35 mouse cellular contexts compared by ENCODE assay signal in genomic region chr1:92519046-92519445, GRCm38 (mm10). TPM values are rescaled to one million over a fixed set of nuclear protein-coding genes. Genes with fewer than 3 reads are reported as not detected.
DNase-seq lines count a peak whose midpoint lies in the region; ATAC-seq and TF ChIP-seq lines count a peak whose summit lies in the region.
"Had no signal": no experiment of that assay in that cellular context is flagged by ENCODE, and none has a peak within 500 bp of the region (broad histone marks: within the 10 kb centered on the region; RNA-seq: fewer than 3 reads in every experiment).

No protein-coding gene starts in this region.

- intact Hi-C loops in left cerebral cortex, adult 2 months (cut with DNase I): no loop called here

- no peak for ATAC-seq in kidney, embryonic 15.5 days (replicated peaks; ENCODE audit: low FRiP score)
- ATAC-seq: midbrain, embryonic 13.5 days had no signal

- no peak overlapping the region for H3K27ac ChIP-seq in left cerebral cortex, adult 2 months
- H3K27ac ChIP-seq in kidney, embryonic 15.5 days: no peak overlapping the region
- H3K27ac ChIP-seq: embryonic facial prominence, embryonic 13.5 days; forebrain, embryonic 12.5 days; heart, adult 2 months; heart, embryonic 13.5 days; hindbrain, embryonic 12.5 days; kidney, postnatal 0 days; limb, embryonic 10.5 days; liver, embryonic 15.5 days; lung, embryonic 15.5 days; midbrain, embryonic 13.5 days; neural tube, embryonic 12.5 days had no signal

- peak; percentile 88 for DNase-seq in brain, adult 2 months (ENCODE audit: low read depth, low spot score)
- peak; percentile 65 to 78 for DNase-seq in frontal cortex, adult 2 months (ENCODE audit: extremely low spot score in 1 of 2, low spot score in 1 of 2)
- DNase-seq in left cerebral cortex, adult 2 months (ENCODE audit: extremely low spot score in 1 of 2, low spot score in 2 of 2): peak; percentile 22 to 37
- peak; percentile 46 to 70 for DNase-seq in right cerebral cortex, postnatal 10 days (ENCODE audit: low spot score in 2 of 2)
- DNase-seq in heart, adult 11 months: no peak
- no peak for DNase-seq in yolk sac, embryonic 10.5 days (ENCODE audit: low spot score)
- DNase-seq: adrenal gland, adult 2 months; cerebellum, adult 18-20 months; cerebellum, postnatal 25 days; embryo, embryonic 11 days; gastrocnemius, postnatal 10 days; heart, adult 2 months; heart, postnatal 14 days; kidney, adult 11 months; liver; lung, postnatal 36 days; retina, postnatal 1 day; thymus, postnatal 25 days had no signal

- H3K4me3 ChIP-seq in left cerebral cortex, adult 2 months: no peak overlapping the region
- no peak overlapping the region for H3K4me3 ChIP-seq in kidney, embryonic 15.5 days (replicated peaks)
- H3K4me3 ChIP-seq: embryonic facial prominence, embryonic 13.5 days; erythroblast, embryonic 14.5 days; forebrain, embryonic 12.5 days; heart, adult 2 months; heart, embryonic 13.5 days; hindbrain, embryonic 12.5 days; limb, embryonic 10.5 days; liver, embryonic 15.5 days; lung, embryonic 15.5 days; megakaryocyte, embryonic 14.5 days; midbrain, embryonic 13.5 days; neural tube, embryonic 12.5 days had no signal

- no peaks in the 10 kb centered on the region for H3K9me3 ChIP-seq in kidney, embryonic 15.5 days (replicated peaks)
- H3K9me3 ChIP-seq: embryonic facial prominence, embryonic 13.5 days; forebrain, embryonic 12.5 days; heart, embryonic 13.5 days; hindbrain, embryonic 12.5 days; limb, embryonic 10.5 days; liver, embryonic 15.5 days; lung, embryonic 15.5 days; megakaryocyte, embryonic 14.5 days; midbrain, embryonic 13.5 days; neural tube, embryonic 12.5 days had no signal

- no peak for TF ChIP-seq CTCF in left cerebral cortex, adult 2 months (IDR thresholded peaks at IDR 0.05)

- no peaks in the 10 kb centered on the region for H3K4me1 ChIP-seq in kidney, embryonic 15.5 days
- H3K4me1 ChIP-seq: embryonic facial prominence, embryonic 13.5 days; heart, embryonic 13.5 days; hindbrain, embryonic 12.5 days; limb, embryonic 10.5 days; liver, embryonic 15.5 days; lung, embryonic 15.5 days; midbrain, embryonic 13.5 days; neural tube, embryonic 12.5 days had no signal

- H3K36me3 ChIP-seq in kidney, embryonic 15.5 days: no peaks in the 10 kb centered on the region
- H3K36me3 ChIP-seq: embryonic facial prominence, embryonic 13.5 days; forebrain, embryonic 12.5 days; heart, embryonic 13.5 days; hindbrain, embryonic 12.5 days; limb, embryonic 10.5 days; liver, embryonic 15.5 days; lung, embryonic 15.5 days; midbrain, embryonic 13.5 days; neural tube, embryonic 12.5 days had no signal

- peaks cover 5% of the 10 kb centered on the region; the same call in 1 of the 2 replicates for H3K27me3 ChIP-seq in kidney, embryonic 15.5 days
- H3K27me3 ChIP-seq: hindbrain, embryonic 12.5 days; lung, embryonic 15.5 days; midbrain, embryonic 13.5 days; neural tube, embryonic 12.5 days had no signal

- WGBS in kidney, embryonic 15.5 days: 86% methylated on average over 6 of the region's 6 CpGs

- H3K4me2 ChIP-seq in kidney, embryonic 15.5 days: no peak overlapping the region
- H3K4me2 ChIP-seq: embryonic facial prominence, embryonic 13.5 days; forebrain, embryonic 12.5 days; heart, embryonic 13.5 days; hindbrain, embryonic 12.5 days; liver, embryonic 15.5 days; lung, embryonic 15.5 days; midbrain, embryonic 13.5 days; neural tube, embryonic 12.5 days had no signal

- H3K9ac ChIP-seq in kidney, embryonic 15.5 days: no peak overlapping the region
- H3K9ac ChIP-seq: embryonic facial prominence, embryonic 13.5 days; forebrain, embryonic 12.5 days; heart, embryonic 13.5 days; hindbrain, embryonic 12.5 days; liver, embryonic 15.5 days; lung, embryonic 15.5 days; midbrain, embryonic 13.5 days; neural tube, embryonic 12.5 days had no signal

RNA-seq across cellular contexts. Expression of gene Olfr1414, which starts 0.6 kb away (rescaled TPM):
- not detected in 2 replicates for polyA plus RNA-seq in frontal cortex, adult 2 months (2012; rRNA removed)
- total RNA-seq in left cerebral cortex, adult 2 months (2021): not detected
- polyA plus RNA-seq in kidney, embryonic 15.5 days (2015; fragmentation: Nextera tagmentation; extraction: Ambion mirVana): not detected in 2 replicates
- total RNA-seq: adrenal gland, adult 2 months; gastrocnemius, postnatal 10 days; heart, adult 2 months; heart, postnatal 14 days; MEL had no signal
- polyA plus RNA-seq: adrenal gland, adult 2 months; C2C12; embryonic facial prominence, embryonic 13.5 days; erythroblast, embryonic 14.5 days; heart, adult 2 months; heart, embryonic 13.5 days; hindbrain, embryonic 12.5 days; kidney, postnatal 0 days; large intestine, adult 2 months; limb, embryonic 10.5 days; liver, embryonic 15.5 days; lung, embryonic 15.5 days; midbrain, embryonic 13.5 days; neural tube, embryonic 12.5 days; stomach, embryonic 14.5 days had no signal

RNA-seq across cellular contexts. Expression of gene Olfr1415, which starts 23.1 kb away (rescaled TPM):
- not detected in 2 replicates for polyA plus RNA-seq in frontal cortex, adult 2 months (2012; rRNA removed)
- total RNA-seq in left cerebral cortex, adult 2 months (2021): not detected
- polyA plus RNA-seq in kidney, embryonic 15.5 days (2015; fragmentation: Nextera tagmentation; extraction: Ambion mirVana): not detected in 2 replicates
- total RNA-seq: adrenal gland, adult 2 months; gastrocnemius, postnatal 10 days; heart, adult 2 months; heart, postnatal 14 days; MEL had no signal
- polyA plus RNA-seq: adrenal gland, adult 2 months; C2C12; embryonic facial prominence, embryonic 13.5 days; erythroblast, embryonic 14.5 days; forebrain, embryonic 12.5 days; heart, adult 2 months; heart, embryonic 13.5 days; hindbrain, embryonic 12.5 days; kidney, postnatal 0 days; large intestine, adult 2 months; limb, embryonic 10.5 days; liver, embryonic 15.5 days; lung, embryonic 15.5 days; midbrain, embryonic 13.5 days; neural tube, embryonic 12.5 days; stomach, embryonic 14.5 days had no signal

RNA-seq across cellular contexts. Expression of gene Olfr1416, which starts 34.1 kb away (rescaled TPM):
- polyA plus RNA-seq in frontal cortex, adult 2 months (2012; rRNA removed): not detected in 2 replicates
- not detected for total RNA-seq in left cerebral cortex, adult 2 months (2021)
- not detected in 2 replicates for polyA plus RNA-seq in kidney, embryonic 15.5 days (2015; fragmentation: Nextera tagmentation; extraction: Ambion mirVana)
- total RNA-seq: adrenal gland, adult 2 months; gastrocnemius, postnatal 10 days; heart, adult 2 months; heart, postnatal 14 days; MEL had no signal
- polyA plus RNA-seq: adrenal gland, adult 2 months; C2C12; embryonic facial prominence, embryonic 13.5 days; erythroblast, embryonic 14.5 days; forebrain, embryonic 12.5 days; heart, adult 2 months; heart, embryonic 13.5 days; hindbrain, embryonic 12.5 days; kidney, postnatal 0 days; large intestine, adult 2 months; limb, embryonic 10.5 days; liver, embryonic 15.5 days; lung, embryonic 15.5 days; midbrain, embryonic 13.5 days; neural tube, embryonic 12.5 days; stomach, embryonic 14.5 days had no signal

RNA-seq across cellular contexts. Expression of gene Ndufa10, which starts 45.4 kb away (rescaled TPM):
- polyA plus RNA-seq in frontal cortex, adult 2 months (2012; rRNA removed): 167 and 182 TPM in 2 replicates
- 100 to 1,000 TPM; 223 to 229 TPM for total RNA-seq in left cerebral cortex, adult 2 months (2021)
- 303 and 309 TPM in 2 replicates for polyA plus RNA-seq in kidney, embryonic 15.5 days (2015; fragmentation: Nextera tagmentation; extraction: Ambion mirVana)

RNA-seq across cellular contexts. Expression of gene Olfr1413, which starts 52.1 kb away (rescaled TPM):
- polyA plus RNA-seq in frontal cortex, adult 2 months (2012; rRNA removed): not detected in 2 replicates
- total RNA-seq in left cerebral cortex, adult 2 months (2021): not detected
- polyA plus RNA-seq in kidney, embryonic 15.5 days (2015; fragmentation: Nextera tagmentation; extraction: Ambion mirVana): not detected in 2 replicates
- total RNA-seq: adrenal gland, adult 2 months; gastrocnemius, postnatal 10 days; heart, adult 2 months; heart, postnatal 14 days; MEL had no signal
- polyA plus RNA-seq: adrenal gland, adult 2 months; C2C12; embryonic facial prominence, embryonic 13.5 days; erythroblast, embryonic 14.5 days; forebrain, embryonic 12.5 days; heart, adult 2 months; heart, embryonic 13.5 days; hindbrain, embryonic 12.5 days; kidney, postnatal 0 days; large intestine, adult 2 months; limb, embryonic 10.5 days; liver, embryonic 15.5 days; lung, embryonic 15.5 days; midbrain, embryonic 13.5 days; neural tube, embryonic 12.5 days; stomach, embryonic 14.5 days had no signal

Comparison
In these comparisons a context has a peak if more than half of its experiments do, and no peak if none do; other contexts are left out.
1. DNase-seq: peak in brain, adult 2 months (single experiment), frontal cortex, adult 2 months (2 of 2), left cerebral cortex, adult 2 months (2 of 2) and right cerebral cortex, postnatal 10 days (2 of 2); none in heart, adult 11 months (single experiment) and yolk sac, embryonic 10.5 days (single experiment).